Mouse (Mus musculus) liver, postnatal 0 days (tissue): ENCODE results near the gene Rbfox3.

Experiments
- CTCF ChIP-seq: sonication (generic); IDR thresholded peaks from 2 replicates; pipeline ENCODE4 v1.5.1; 2016; ENCODE audit warnings: antibody characterized with exemption, low read depth
- EP300 ChIP-seq: IDR thresholded peaks from 2 replicates; pipeline ENCODE4 v1.6.1; 2016; ENCODE audit warnings: antibody characterized with exemption, low read depth, mild to moderate bottlenecking

DNA sequence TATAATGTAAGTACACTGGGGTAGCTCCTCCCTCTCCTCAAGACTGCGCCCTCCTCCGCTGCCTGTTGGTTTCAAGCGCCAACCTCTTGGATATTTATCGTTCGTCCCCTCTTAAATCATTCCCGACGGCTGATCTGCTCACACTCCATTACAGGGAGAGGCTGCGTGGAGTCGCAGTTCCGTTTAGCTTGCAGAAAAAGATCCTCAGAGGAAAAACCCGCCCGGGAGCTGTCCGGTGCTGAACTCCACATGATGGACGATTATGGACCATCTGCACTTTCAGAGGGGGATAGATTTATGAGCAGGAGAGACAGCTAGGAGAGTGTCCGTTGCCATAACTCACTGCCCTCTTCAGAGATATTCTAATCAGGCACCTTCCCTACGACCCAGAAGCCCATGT, 226.0 kb downstream of the Rbfox3 start:
- TF ChIP-seq EP300 (no peak), CTCF (no peak)
